ENCODE assay signal across 17 mouse cellular contexts in the genomic region with DNA sequence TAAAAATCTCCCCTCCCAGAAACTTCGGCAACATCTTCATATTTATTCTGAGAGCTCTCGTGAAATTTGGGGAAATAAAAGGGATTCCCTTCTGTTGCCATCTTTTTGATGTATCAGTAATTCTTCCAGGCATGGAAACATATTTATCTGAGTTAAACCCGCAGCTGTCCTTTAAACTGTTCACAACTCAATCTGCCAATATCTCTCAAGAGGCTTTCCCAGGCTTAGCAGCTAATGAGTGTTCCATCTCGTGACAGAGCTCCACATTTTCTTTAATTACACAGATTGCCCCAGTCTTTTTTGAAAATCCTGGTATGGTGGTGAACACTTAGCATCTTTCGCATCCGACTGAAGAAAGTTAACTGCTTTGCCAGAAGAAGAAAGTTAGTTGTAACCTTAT.
"Had no signal": no experiment of that assay in that cellular context is flagged by ENCODE, and none has a peak within 500 bp of the region (broad histone marks: within the 10 kb centered on the region; RNA-seq: fewer than 3 reads in every experiment).

No protein-coding gene starts in this region.

- H3K4me1 ChIP-seq: liver, embryonic 13.5 days; stomach, embryonic 15.5 days had no signal

- H3K4me2 ChIP-seq: liver, embryonic 13.5 days; midbrain, embryonic 11.5 days; stomach, embryonic 15.5 days had no signal

- H3K27me3 ChIP-seq: liver, embryonic 13.5 days; stomach, embryonic 15.5 days had no signal

- H3K9me3 ChIP-seq: liver, embryonic 13.5 days; stomach, embryonic 15.5 days had no signal

- DNase-seq: kidney, adult 2 months; kidney, postnatal 25 days; layer of hippocampus, postnatal 36 days; liver, embryonic 13.5 days; lung, adult 2 months; lung, postnatal 14 days; lung, postnatal 4 days; midbrain, embryonic 14.5 days; right cerebral cortex, adult 18-20 months; right cerebral cortex, postnatal 25 days; spleen, adult 18-20 months; thymus, postnatal 25 days had no signal

- H3K27ac ChIP-seq: kidney, postnatal 0 days; layer of hippocampus, adult 2 months; left cerebral cortex, adult 2 months; liver, embryonic 13.5 days; stomach, embryonic 15.5 days had no signal

- H3K9ac ChIP-seq: liver, embryonic 13.5 days; stomach, embryonic 15.5 days had no signal

- H3K36me3 ChIP-seq: liver, embryonic 13.5 days; stomach, embryonic 15.5 days had no signal

- H3K4me3 ChIP-seq: layer of hippocampus, adult 2 months; left cerebral cortex, adult 2 months; liver, embryonic 13.5 days; stomach, embryonic 15.5 days had no signal
